Mouse (Mus musculus): ENCODE results near the gene Tnp1. TPM values are rescaled to one million over a fixed set of nuclear protein-coding genes. Genes with fewer than 3 reads are reported as not detected.

Tnp1 gene
- not detected in 2 replicates for polyA plus RNA-seq (2016; fragmentation: Nextera tagmentation; extraction: Ambion mirVana)

DNA sequence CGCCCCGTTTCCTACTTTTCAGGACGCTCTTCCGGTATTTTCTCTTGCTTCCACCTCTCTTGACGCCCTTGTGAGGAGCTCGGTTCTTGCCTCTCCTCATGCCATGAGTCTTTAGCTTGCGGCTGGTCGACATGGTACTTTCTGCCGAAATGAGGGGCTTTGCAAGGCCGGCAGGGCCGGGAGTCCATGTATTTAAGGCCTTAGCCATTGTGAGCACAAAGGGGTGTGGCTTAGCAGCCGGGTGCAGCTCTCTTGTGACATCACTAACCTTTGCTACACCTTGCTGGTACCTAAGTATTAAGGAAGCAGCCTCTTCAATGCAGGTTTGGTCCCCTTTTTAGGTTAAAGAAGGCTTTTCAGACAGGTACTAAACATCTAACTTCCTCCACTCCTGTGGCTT lies at the start of gene Tnp1:
Tnp1 (minus strand) TSS at position 179 of the 400 bp plus-strand sequence.
- H3K4me2 ChIP-seq (replicated peaks): no peak within 1 kb of the TSS
- H3K9ac ChIP-seq: no peak within 1 kb of the TSS
- H3K4me3 ChIP-seq: no peak within 1 kb of the TSS
- no peaks in the 10 kb centered on the region for H3K27me3 ChIP-seq (replicated peaks)
- no peak within 1 kb of the TSS for H3K27ac ChIP-seq
- ATAC-seq (ENCODE audit: low FRiP score, low read depth): no peak
- H3K36me3 ChIP-seq: no peaks in the 10 kb centered on the region
- no peaks in the 10 kb centered on the region for H3K9me3 ChIP-seq
- WGBS: 91% methylated on average over 12 of the region's 12 CpGs
- no peaks in the 10 kb centered on the region for H3K4me1 ChIP-seq

GRCm38 (mm10) chr1:73064336-73064735 lies 48.6 kb upstream of the Tnp1 start:
- 57% methylated on average over 3 of the region's 3 CpGs for WGBS
- Histone ChIP-seq H3K9ac (no peak overlapping the region), H3K4me2 (replicated peaks) (no peak overlapping the region), H3K27ac (no peak overlapping the region), H3K4me3 (no peak overlapping the region), H3K9me3 (no peaks in the 10 kb centered on the region), H3K4me1 (peaks cover 5% of the 10 kb centered on the region; the same call in 1 of the 2 replicates), H3K36me3 (no peaks in the 10 kb centered on the region), H3K27me3 (replicated peaks) (no peaks in the 10 kb centered on the region)
- no peak for ATAC-seq (ENCODE audit: low FRiP score, low read depth)

DNA sequence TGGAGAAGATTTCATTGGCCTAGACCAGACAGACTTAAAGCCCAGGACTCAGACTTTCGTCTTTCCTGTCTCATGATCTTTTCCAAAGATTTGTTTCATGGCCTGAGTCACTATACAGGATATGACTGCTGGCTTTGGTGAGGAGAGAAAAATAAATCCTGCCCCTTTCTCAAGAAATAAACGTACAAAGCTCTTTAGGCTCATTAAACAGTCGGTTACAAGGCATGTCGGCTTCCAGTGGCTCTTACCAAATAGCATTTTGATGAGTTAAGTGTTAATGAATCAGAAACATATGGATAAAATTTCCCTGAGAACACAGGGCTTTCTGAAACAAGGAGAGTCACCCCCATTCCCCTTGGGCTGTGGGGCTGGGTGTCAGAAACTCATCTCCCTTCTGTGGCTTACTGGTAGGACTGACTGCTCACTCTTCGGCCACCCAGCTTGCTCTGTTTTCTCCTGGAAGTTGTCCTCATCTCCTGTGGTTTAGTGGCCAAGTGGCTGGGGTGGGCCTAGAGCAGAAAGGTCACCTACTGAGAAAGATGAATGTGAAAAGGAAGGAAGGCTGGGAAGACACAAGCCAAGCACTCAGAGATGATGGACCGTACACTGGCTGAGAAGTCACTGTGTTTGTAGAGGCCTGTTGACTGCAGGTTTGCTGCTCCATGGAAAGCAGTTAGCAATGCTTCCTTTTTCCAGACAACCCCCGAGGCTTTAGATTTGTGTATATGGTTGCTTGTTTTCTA lies 46.0 kb upstream of the Tnp1 start:
- no peak overlapping the region for H3K9ac ChIP-seq
- 79% methylated on average over 7 of the region's 7 CpGs for WGBS
- peaks cover 5% of the 10 kb centered on the region; the same call in 1 of the 2 replicates for H3K4me1 ChIP-seq
- H3K27me3 ChIP-seq (replicated peaks): no peaks in the 10 kb centered on the region
- no peak overlapping the region for H3K27ac ChIP-seq
- no peak overlapping the region for H3K4me3 ChIP-seq
- H3K9me3 ChIP-seq: no peaks in the 10 kb centered on the region
- no peak for ATAC-seq (ENCODE audit: low FRiP score, low read depth)
- no peaks in the 10 kb centered on the region for H3K36me3 ChIP-seq
- H3K4me2 ChIP-seq (replicated peaks): no peak overlapping the region

GRCm38 (mm10) chr1:73060271-73060670 lies 44.6 kb upstream of the Tnp1 start:
- Histone ChIP-seq H3K27me3 (replicated peaks) (no peaks in the 10 kb centered on the region), H3K4me3 (no peak overlapping the region), H3K9me3 (no peaks in the 10 kb centered on the region), H3K27ac (no peak overlapping the region), H3K4me1 (peaks cover 5% of the 10 kb centered on the region; the same call in 1 of the 2 replicates), H3K36me3 (no peaks in the 10 kb centered on the region), H3K9ac (no peak overlapping the region), H3K4me2 (replicated peaks) (no peak overlapping the region)
- 3% methylated on average over 3 of the region's 3 CpGs for WGBS
- ATAC-seq (ENCODE audit: low FRiP score, low read depth): no peak

- Histone ChIP-seq H3K27me3 (replicated peaks) (no peaks in the 10 kb centered on the region), H3K4me2 (replicated peaks) (no peak overlapping the region), H3K9ac (no peak overlapping the region), H3K4me3 (no peak overlapping the region), H3K4me1 (peaks cover 8% of the 10 kb centered on the region), H3K36me3 (no peaks in the 10 kb centered on the region), H3K9me3 (no peaks in the 10 kb centered on the region), H3K27ac (no peak overlapping the region)
- 91% methylated on average over 3 of the region's 3 CpGs for WGBS
- no peak for ATAC-seq (ENCODE audit: low FRiP score, low read depth)
Observed at GRCm38 (mm10) chr1:73056266-73057001, 40.7 kb upstream of the Tnp1 start.

GRCm38 (mm10) chr1:73055820-73056219 lies 40.1 kb upstream of the Tnp1 start:
- Histone ChIP-seq H3K36me3 (no peaks in the 10 kb centered on the region), H3K4me2 (replicated peaks) (no peak overlapping the region), H3K4me1 (peaks cover 8% of the 10 kb centered on the region), H3K27me3 (replicated peaks) (no peaks in the 10 kb centered on the region), H3K4me3 (no peak overlapping the region), H3K27ac (no peak overlapping the region), H3K9ac (no peak overlapping the region), H3K9me3 (no peaks in the 10 kb centered on the region)
- WGBS: 66% methylated on average over 3 of the region's 3 CpGs
- ATAC-seq (ENCODE audit: low FRiP score, low read depth): no peak

DNA sequence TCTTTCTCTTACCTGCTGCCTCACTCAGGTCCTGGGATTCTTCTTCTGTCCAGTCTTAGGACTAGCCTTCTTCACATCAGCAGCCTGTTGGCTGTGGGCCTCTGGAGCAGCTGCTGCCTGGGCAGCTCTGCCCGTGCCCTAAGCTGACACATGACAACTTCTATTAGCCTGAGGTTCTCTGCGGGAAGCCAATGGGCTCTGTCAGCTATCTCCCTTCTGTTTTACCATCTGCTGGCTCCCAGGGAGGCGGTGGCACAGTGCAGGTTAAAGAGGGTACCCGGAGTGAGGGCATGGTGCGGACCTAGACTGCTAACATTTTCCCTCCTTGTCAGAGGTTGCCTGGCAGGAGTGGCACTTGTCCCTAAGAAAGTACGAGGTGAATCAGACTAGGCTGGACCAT lies 39.5 kb upstream of the Tnp1 start:
- ATAC-seq (ENCODE audit: low FRiP score, low read depth): peak; percentile 21; the same call in 1 of the 2 replicates
- Histone ChIP-seq H3K27ac (no peak overlapping the region), H3K9ac (no peak overlapping the region), H3K27me3 (replicated peaks) (no peaks in the 10 kb centered on the region), H3K4me2 (replicated peaks) (no peak overlapping the region), H3K9me3 (no peaks in the 10 kb centered on the region), H3K4me3 (no peak overlapping the region), H3K36me3 (no peaks in the 10 kb centered on the region), H3K4me1 (peaks cover 5% of the 10 kb centered on the region)
- WGBS: 54% methylated on average over 6 of the region's 6 CpGs

DNA sequence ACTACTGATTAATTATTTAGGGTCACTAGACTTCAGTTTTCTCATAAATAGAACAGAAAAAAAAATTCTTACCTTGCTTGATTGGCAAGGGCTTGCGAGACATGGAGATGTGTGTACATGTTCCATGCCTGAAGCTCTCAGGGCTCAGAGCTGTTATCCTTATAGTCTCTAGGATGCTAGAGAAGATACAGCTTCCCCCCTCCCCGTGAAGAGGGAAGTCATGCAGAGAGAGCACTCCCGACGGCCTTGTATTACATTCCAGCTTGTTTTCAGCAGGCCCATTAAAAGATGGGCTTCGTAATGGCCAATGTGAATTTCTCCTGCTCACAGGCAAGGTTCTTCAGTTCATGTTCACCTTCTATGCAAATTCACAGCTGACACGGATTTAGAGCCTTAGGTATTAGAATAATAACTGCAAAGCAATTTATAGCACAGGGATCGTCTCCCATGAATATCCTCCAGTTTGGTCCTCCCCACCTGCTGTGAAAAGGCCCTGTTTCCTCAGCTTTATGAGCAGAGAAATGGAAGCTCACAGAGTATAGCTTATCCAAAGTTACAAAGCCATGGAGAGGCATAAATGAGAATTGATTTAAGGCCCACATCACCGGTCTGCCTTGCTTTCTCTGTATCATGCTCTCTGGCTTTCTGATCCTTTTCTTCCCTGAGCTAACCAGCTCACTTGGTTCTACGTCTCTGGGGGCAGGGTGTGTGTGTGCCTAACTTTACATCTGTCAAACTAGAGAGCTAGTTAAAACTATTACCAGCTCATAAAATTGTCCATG lies 38.0 kb upstream of the Tnp1 start:
- H3K27ac ChIP-seq: no peak overlapping the region; the same call in 1 of the 2 replicates
- H3K9me3 ChIP-seq: no peaks in the 10 kb centered on the region
- no peak overlapping the region for H3K4me2 ChIP-seq (replicated peaks)
- 0 out of 2 replicates have a peak, but pooled peaks have one; percentile 48 for ATAC-seq (ENCODE audit: low FRiP score, low read depth)
- peaks cover 3% of the 10 kb centered on the region; the same call in 1 of the 2 replicates for H3K4me1 ChIP-seq
- H3K36me3 ChIP-seq: no peaks in the 10 kb centered on the region
- no peak overlapping the region for H3K4me3 ChIP-seq
- no peak overlapping the region for H3K9ac ChIP-seq
- 19% methylated on average over 9 of the region's 9 CpGs for WGBS
- H3K27me3 ChIP-seq (replicated peaks): no peaks in the 10 kb centered on the region

DNA sequence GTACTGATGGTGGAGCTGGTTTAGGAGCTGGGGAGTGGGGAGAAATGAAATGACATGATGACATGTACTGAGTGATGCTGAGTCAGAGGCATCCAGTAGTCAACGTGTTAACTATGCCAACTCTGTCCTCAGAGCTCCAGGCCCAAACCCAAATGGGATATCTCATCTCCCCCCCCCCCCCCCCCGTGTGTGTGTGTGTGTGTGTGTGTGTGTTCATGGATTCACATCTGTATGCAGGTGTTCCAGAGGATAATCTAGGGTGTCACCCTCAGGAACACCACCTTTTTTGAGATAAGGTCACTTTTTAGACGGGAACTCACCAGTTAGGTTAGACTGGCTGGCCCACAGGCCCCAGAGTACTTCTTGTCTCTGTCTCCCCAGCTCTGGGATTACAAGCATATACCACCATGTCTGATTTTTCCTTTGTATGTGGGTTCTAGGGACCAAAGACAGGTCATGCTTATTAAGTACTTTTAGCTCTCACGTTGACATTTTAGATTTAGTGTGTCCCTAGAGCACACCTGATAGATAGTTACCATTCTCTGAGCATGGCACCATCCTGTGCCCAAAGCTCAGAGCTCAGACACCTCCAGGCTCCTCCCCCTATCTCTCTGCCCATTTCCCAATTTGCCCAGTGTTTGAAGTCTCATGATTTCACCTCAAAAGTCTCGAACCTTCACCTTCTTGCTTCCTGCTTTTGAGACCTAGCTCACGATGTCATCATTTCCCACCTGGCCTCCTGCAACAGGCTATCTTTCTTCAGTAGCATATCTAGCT lies 31.4 kb upstream of the Tnp1 start:
- no peak overlapping the region for H3K9ac ChIP-seq
- no peak overlapping the region for H3K4me2 ChIP-seq (replicated peaks)
- no peak overlapping the region for H3K27ac ChIP-seq
- 0 out of 2 replicates have a peak, but pooled peaks cover 5% of the 10 kb centered on the region for H3K4me1 ChIP-seq
- WGBS: 90% methylated on average over 5 of the region's 6 CpGs
- no peak for ATAC-seq (ENCODE audit: low FRiP score, low read depth)
- H3K27me3 ChIP-seq (replicated peaks): no peaks in the 10 kb centered on the region
- H3K36me3 ChIP-seq: no peaks in the 10 kb centered on the region
- H3K4me3 ChIP-seq: no peak overlapping the region
- no peaks in the 10 kb centered on the region for H3K9me3 ChIP-seq

- 22% methylated on average over 9 of the region's 9 CpGs for WGBS
- no peak for ATAC-seq (ENCODE audit: low FRiP score, low read depth)
- Histone ChIP-seq H3K9ac (no peak overlapping the region), H3K27ac (no peak overlapping the region), H3K4me3 (no peak overlapping the region), H3K36me3 (no peaks in the 10 kb centered on the region), H3K4me2 (replicated peaks) (no peak overlapping the region), H3K4me1 (0 out of 2 replicates have a peak, but pooled peaks cover 5% of the 10 kb centered on the region), H3K9me3 (no peaks in the 10 kb centered on the region), H3K27me3 (replicated peaks) (no peaks in the 10 kb centered on the region)
Observed at GRCm38 (mm10) chr1:73045948-73046685, 30.4 kb upstream of the Tnp1 start.

GRCm38 (mm10) chr1:73043671-73044070 lies 28.0 kb upstream of the Tnp1 start:
- no peak overlapping the region for H3K9ac ChIP-seq
- no peak overlapping the region for H3K4me3 ChIP-seq
- no peaks in the 10 kb centered on the region for H3K27me3 ChIP-seq (replicated peaks)
- H3K4me2 ChIP-seq (replicated peaks): no peak overlapping the region
- 91% methylated on average over 10 of the region's 10 CpGs for WGBS
- H3K4me1 ChIP-seq: 0 out of 2 replicates have a peak, but pooled peaks cover 5% of the 10 kb centered on the region
- H3K9me3 ChIP-seq: no peaks in the 10 kb centered on the region
- H3K36me3 ChIP-seq: no peaks in the 10 kb centered on the region
- H3K27ac ChIP-seq: no peak overlapping the region
- no peak for ATAC-seq (ENCODE audit: low FRiP score, low read depth)

Measured in neural tube, embryonic 12.5 days (tissue).